ENCODE assay signal across 20 mouse cellular contexts in genomic region chr7:135470319-135470718, GRCm38 (mm10). TPM values are rescaled to one million over a fixed set of nuclear protein-coding genes. Genes with fewer than 3 reads are reported as not detected.
"Had no signal": no experiment of that assay in that cellular context is flagged by ENCODE, and none has a peak within 500 bp of the region (broad histone marks: within the 10 kb centered on the region; RNA-seq: fewer than 3 reads in every experiment).

No protein-coding gene starts in this region.

- H3K9me3 ChIP-seq: megakaryocyte, embryonic 14.5 days; midbrain, embryonic 13.5 days; midbrain, embryonic 15.5 days; neural tube, embryonic 12.5 days; stomach, embryonic 15.5 days had no signal

- DNase-seq: lung, adult 18-20 months; lung, embryonic 14.5 days; lung, postnatal 10 days; lung, postnatal 4 days; thymus, adult 18-20 months; thymus, postnatal 14 days; thymus, postnatal 36 days had no signal

- H3K27me3 ChIP-seq: midbrain, embryonic 15.5 days; neural tube, embryonic 12.5 days; stomach, embryonic 15.5 days had no signal

- H3K4me1 ChIP-seq: megakaryocyte, embryonic 14.5 days; stomach, embryonic 15.5 days had no signal

- H3K9ac ChIP-seq: lung, embryonic 14.5 days; midbrain, embryonic 13.5 days; midbrain, embryonic 15.5 days; neural tube, embryonic 12.5 days; stomach, embryonic 15.5 days had no signal

- H3K36me3 ChIP-seq: midbrain, embryonic 13.5 days; midbrain, embryonic 15.5 days; neural tube, embryonic 12.5 days; stomach, embryonic 15.5 days had no signal

- ATAC-seq: midbrain, embryonic 13.5 days; midbrain, embryonic 15.5 days had no signal

- H3K4me3 ChIP-seq: megakaryocyte, embryonic 14.5 days; midbrain, embryonic 13.5 days; midbrain, embryonic 15.5 days; neural tube, embryonic 12.5 days; stomach, embryonic 15.5 days had no signal

- H3K4me2 ChIP-seq: lung, embryonic 14.5 days; midbrain, embryonic 11.5 days; midbrain, embryonic 13.5 days; midbrain, embryonic 15.5 days; neural tube, embryonic 12.5 days; stomach, embryonic 15.5 days had no signal

- H3K27ac ChIP-seq: midbrain, embryonic 13.5 days; midbrain, embryonic 15.5 days; neural tube, embryonic 12.5 days; stomach, embryonic 15.5 days; stomach, postnatal 0 days had no signal

RNA-seq across cellular contexts. Expression of gene Clrn3, which starts 58.1 kb away (rescaled TPM):
- total RNA-seq: midbrain, postnatal 0 days; monocyte, adult 5-6 weeks; neutrophil, adult 5-6 weeks had no signal
- polyA plus RNA-seq: lung, embryonic 14.5 days; lung, embryonic 16.5 days; midbrain, embryonic 11.5 days; midbrain, embryonic 13.5 days; midbrain, embryonic 15.5 days; midbrain, postnatal 0 days; neural tube, embryonic 12.5 days; neural tube, embryonic 14.5 days; spleen, adult 2 months had no signal
